Mouse (Mus musculus): ENCODE measurements around the gene 1700013F07Rik.

DNA sequence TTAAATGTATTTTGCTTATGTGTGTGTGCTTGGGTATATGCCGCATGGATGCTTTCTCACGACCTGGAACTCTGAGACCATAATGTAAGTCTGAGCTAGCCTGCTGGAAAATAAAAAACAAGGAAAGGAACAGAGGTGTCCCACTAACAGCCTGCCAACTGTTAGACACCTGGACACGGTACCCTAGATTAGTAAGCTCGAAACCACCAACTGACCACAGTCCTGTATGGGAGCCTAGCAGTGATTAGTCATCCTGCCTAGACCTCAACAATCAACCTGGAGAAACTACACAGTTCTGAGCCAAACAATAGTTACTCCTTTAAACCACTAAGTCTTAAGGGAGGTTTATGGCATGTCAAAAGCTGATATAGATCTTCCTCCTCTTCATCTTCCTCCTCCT lies 10.5 kb upstream of the 1700013F07Rik start:
- TF ChIP-seq CTCF (IDR thresholded peaks at IDR 0.05) (no peak), EP300 (IDR thresholded peaks at IDR 0.05) (no peak)

Data from lung, postnatal 0 days (tissue).